Mouse (Mus musculus) R1 (cell line): ENCODE results near the gene Tmem256.
A peak's percentile ranks its signal among the peaks of the same experiment; 100 is the strongest.

Experiments used
- DNase-seq: peaks from one replicate; pipeline ENCODE4 v3.0.0-alpha.2; 2018; ENCODE audit warnings: low read depth, low spot score

Gene Tmem256

GRCm38 (mm10) chr11:69883527-69884151, 45.3 kb downstream of the Tmem256 start:
- no peak for DNase-seq

GRCm38 (mm10) chr11:69884240-69884639, 45.9 kb downstream of the Tmem256 start:
- DNase-seq: no peak

GRCm38 (mm10) chr11:69884663-69885062, 46.3 kb downstream of the Tmem256 start:
- no peak for DNase-seq

- peak; percentile 81 for DNase-seq
Measured at GRCm38 (mm10) chr11:69886907-69887635, 48.8 kb downstream of the Tmem256 start.
